Mouse (Mus musculus): Measurements from ENCODE around the gene Gm10320. TPM values are rescaled to one million over a fixed set of nuclear protein-coding genes. Genes with fewer than 3 reads are reported as not detected.

Gm10320 gene
- total RNA-seq, 1 experiment = 8.9 TPM

- in situ Hi-C loops (cut with MboI; ENCODE audit: low sequenced_read_pairs in 2 of 2, unreplicated experiment in 2 of 2) = loop anchor here (5.0 to 10.0 kb wide), 2 partner anchors 136 to 138 kb away; no protein-coding TSS in a partner anchor
- Histone ChIP-seq H3K27ac (ENCODE audit: insufficient read depth, low read depth, low read length, poor library complexity, severe bottlenecking) (no peak overlapping the region), H3K9me3 (ENCODE audit: control insufficient read depth, insufficient read depth, low read depth, low read length) (no peaks in the 10 kb centered on the region), H3K4me3 (ENCODE audit: insufficient read depth in 1 of 2, low read depth in 1 of 2, low read length in 2 of 2, poor library complexity in 1 of 2, severe bottlenecking in 1 of 2) (no peak overlapping the region), H3K9ac (ENCODE audit: insufficient read depth, low read depth, low read length, poor library complexity, severe bottlenecking) (no peak overlapping the region), H3K4me1 (ENCODE audit: control insufficient read depth in 2 of 2, insufficient read depth in 2 of 2, low read length in 2 of 2, poor library complexity in 1 of 2) (peaks cover 0 to 7% of the 10 kb centered on the region in 2 experiments; a peak in 1 of 4 replicates), H3K36me3 (ENCODE audit: control insufficient read depth, insufficient read depth, low read length, poor library complexity, severe bottlenecking) (no peaks in the 10 kb centered on the region)
- DNase-seq (ENCODE audit: low read depth, low spot score) = no peak
- TF ChIP-seq ZNF384 (IDR thresholded peaks at IDR 0.05; ENCODE audit: low read depth, low read length) (no peak), MAFK (IDR thresholded peaks at IDR 0.05; ENCODE audit: insufficient read depth, low read depth, low read length) (no peak), HCFC1 (IDR thresholded peaks at IDR 0.05; ENCODE audit: borderline replicate concordance, insufficient read depth, low read length) (no peak), ZC3H11A (IDR thresholded peaks at IDR 0.05; ENCODE audit: borderline replicate concordance, low read depth, low read length) (no peak), CHD2 (IDR thresholded peaks at IDR 0.05; ENCODE audit: low read depth, low read length) (no peak; the same call in 1 of the 2 replicates)
Measured at GRCm38 (mm10) chr13:98500471-98501125, 8.8 kb upstream of the Gm10320 start.

GRCm38 (mm10) chr13:98498561-98498960 is 6.8 kb upstream of the Gm10320 start:
- Histone ChIP-seq H3K4me3 (ENCODE audit: insufficient read depth in 1 of 2, low read depth in 1 of 2, low read length in 2 of 2, poor library complexity in 1 of 2, severe bottlenecking in 1 of 2) (no peak overlapping the region), H3K36me3 (ENCODE audit: control insufficient read depth, insufficient read depth, low read length, poor library complexity, severe bottlenecking) (no peaks in the 10 kb centered on the region), H3K9me3 (ENCODE audit: control insufficient read depth, insufficient read depth, low read depth, low read length) (no peaks in the 10 kb centered on the region), H3K27ac (ENCODE audit: insufficient read depth, low read depth, low read length, poor library complexity, severe bottlenecking) (no peak overlapping the region), H3K9ac (ENCODE audit: insufficient read depth, low read depth, low read length, poor library complexity, severe bottlenecking) (no peak overlapping the region), H3K4me1 (ENCODE audit: control insufficient read depth in 2 of 2, insufficient read depth in 2 of 2, low read length in 2 of 2, poor library complexity in 1 of 2) (peaks cover 0 to 4% of the 10 kb centered on the region in 2 experiments; a peak in 1 of 4 replicates)
- no peak for DNase-seq (ENCODE audit: low read depth, low spot score)
- in situ Hi-C loops (cut with MboI; ENCODE audit: low sequenced_read_pairs in 2 of 2, unreplicated experiment in 2 of 2) = no loop called here
- no peak for TF ChIP-seq ZNF384 (IDR thresholded peaks at IDR 0.05; ENCODE audit: low read depth, low read length)
- TF ChIP-seq MAFK (IDR thresholded peaks at IDR 0.05; ENCODE audit: insufficient read depth, low read depth, low read length) = no peak
- no peak for TF ChIP-seq HCFC1 (IDR thresholded peaks at IDR 0.05; ENCODE audit: borderline replicate concordance, insufficient read depth, low read length)
- no peak for TF ChIP-seq CHD2 (IDR thresholded peaks at IDR 0.05; ENCODE audit: low read depth, low read length)
- TF ChIP-seq ZC3H11A (IDR thresholded peaks at IDR 0.05; ENCODE audit: borderline replicate concordance, low read depth, low read length) = no peak

GRCm38 (mm10) chr13:98498080-98498479 is 6.3 kb upstream of the Gm10320 start:
- Histone ChIP-seq H3K4me3 (ENCODE audit: insufficient read depth in 1 of 2, low read depth in 1 of 2, low read length in 2 of 2, poor library complexity in 1 of 2, severe bottlenecking in 1 of 2) (no peak overlapping the region), H3K36me3 (ENCODE audit: control insufficient read depth, insufficient read depth, low read length, poor library complexity, severe bottlenecking) (no peaks in the 10 kb centered on the region), H3K9ac (ENCODE audit: insufficient read depth, low read depth, low read length, poor library complexity, severe bottlenecking) (no peak overlapping the region), H3K9me3 (ENCODE audit: control insufficient read depth, insufficient read depth, low read depth, low read length) (no peaks in the 10 kb centered on the region), H3K27ac (ENCODE audit: insufficient read depth, low read depth, low read length, poor library complexity, severe bottlenecking) (no peak overlapping the region), H3K4me1 (ENCODE audit: control insufficient read depth in 2 of 2, insufficient read depth in 2 of 2, low read length in 2 of 2, poor library complexity in 1 of 2) (peaks cover 0 to 4% of the 10 kb centered on the region in 2 experiments; a peak in 1 of 4 replicates)
- TF ChIP-seq ZNF384 (IDR thresholded peaks at IDR 0.05; ENCODE audit: low read depth, low read length) (no peak), ZC3H11A (IDR thresholded peaks at IDR 0.05; ENCODE audit: borderline replicate concordance, low read depth, low read length) (no peak), CHD2 (IDR thresholded peaks at IDR 0.05; ENCODE audit: low read depth, low read length) (no peak), MAFK (IDR thresholded peaks at IDR 0.05; ENCODE audit: insufficient read depth, low read depth, low read length) (no peak), HCFC1 (IDR thresholded peaks at IDR 0.05; ENCODE audit: borderline replicate concordance, insufficient read depth, low read length) (no peak)
- in situ Hi-C loops (cut with MboI; ENCODE audit: low sequenced_read_pairs in 2 of 2, unreplicated experiment in 2 of 2) = no loop called here
- DNase-seq (ENCODE audit: low read depth, low spot score) = no peak

GRCm38 (mm10) chr13:98496917-98497870 is 5.4 kb upstream of the Gm10320 start:
- Histone ChIP-seq H3K9me3 (ENCODE audit: control insufficient read depth, insufficient read depth, low read depth, low read length) (no peaks in the 10 kb centered on the region), H3K4me3 (ENCODE audit: insufficient read depth in 1 of 2, low read depth in 1 of 2, low read length in 2 of 2, poor library complexity in 1 of 2, severe bottlenecking in 1 of 2) (no peak overlapping the region), H3K36me3 (ENCODE audit: control insufficient read depth, insufficient read depth, low read length, poor library complexity, severe bottlenecking) (no peaks in the 10 kb centered on the region), H3K4me1 (ENCODE audit: control insufficient read depth in 2 of 2, insufficient read depth in 2 of 2, low read length in 2 of 2, poor library complexity in 1 of 2) (peaks cover 0 to 4% of the 10 kb centered on the region in 2 experiments; a peak in 1 of 4 replicates), H3K27ac (ENCODE audit: insufficient read depth, low read depth, low read length, poor library complexity, severe bottlenecking) (no peak overlapping the region; the same call in 1 of the 2 replicates), H3K9ac (ENCODE audit: insufficient read depth, low read depth, low read length, poor library complexity, severe bottlenecking) (no peak overlapping the region)
- 0 out of 2 replicates have a peak, but pooled peaks have one; percentile 37 for TF ChIP-seq ZC3H11A (IDR thresholded peaks at IDR 0.05; ENCODE audit: borderline replicate concordance, low read depth, low read length)
- no peak for TF ChIP-seq HCFC1 (IDR thresholded peaks at IDR 0.05; ENCODE audit: borderline replicate concordance, insufficient read depth, low read length)
- TF ChIP-seq ZNF384 (IDR thresholded peaks at IDR 0.05; ENCODE audit: low read depth, low read length) = no peak
- no peak for TF ChIP-seq CHD2 (IDR thresholded peaks at IDR 0.05; ENCODE audit: low read depth, low read length)
- TF ChIP-seq MAFK (IDR thresholded peaks at IDR 0.05; ENCODE audit: insufficient read depth, low read depth, low read length) = no peak
- DNase-seq (ENCODE audit: low read depth, low spot score) = peak; percentile 53
- in situ Hi-C loops (cut with MboI; ENCODE audit: low sequenced_read_pairs in 2 of 2, unreplicated experiment in 2 of 2) = no loop called here

Measured in ES-E14 (cell line).